Mouse (Mus musculus) hindlimb bud, embryonic 11.5 days (tissue): Measurements from ENCODE around the gene Caskin2.

ENCODE experiments used
- DNase-seq: peaks from one replicate; pipeline ENCODE4 v3.0.0-alpha.2; 2012; ENCODE audit warnings: low read depth, low spot score; ENCODE audit errors: extremely low spot score

Gene Caskin2

DNA sequence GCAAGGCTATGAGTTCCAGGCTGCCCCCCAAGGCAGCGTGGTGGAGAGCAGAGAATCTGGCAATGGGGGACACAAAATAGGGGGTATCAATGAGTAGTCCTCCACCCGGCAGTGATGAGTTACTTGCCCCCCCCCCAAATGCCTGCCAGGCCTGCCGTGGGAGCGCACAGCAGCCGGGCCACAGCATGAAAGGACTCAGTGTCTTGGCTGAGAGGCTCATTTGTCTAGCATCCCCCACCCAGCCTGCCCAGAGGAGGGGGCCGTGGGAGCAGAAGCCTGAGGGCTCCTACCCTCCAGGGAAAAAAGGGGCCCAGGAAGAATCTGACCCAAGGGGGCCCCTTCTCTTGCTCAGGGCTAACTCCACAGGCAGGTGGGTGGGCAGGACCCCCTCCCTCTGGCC lies 6.1 kb downstream of the Caskin2 start:
- DNase-seq: no peak

DNA sequence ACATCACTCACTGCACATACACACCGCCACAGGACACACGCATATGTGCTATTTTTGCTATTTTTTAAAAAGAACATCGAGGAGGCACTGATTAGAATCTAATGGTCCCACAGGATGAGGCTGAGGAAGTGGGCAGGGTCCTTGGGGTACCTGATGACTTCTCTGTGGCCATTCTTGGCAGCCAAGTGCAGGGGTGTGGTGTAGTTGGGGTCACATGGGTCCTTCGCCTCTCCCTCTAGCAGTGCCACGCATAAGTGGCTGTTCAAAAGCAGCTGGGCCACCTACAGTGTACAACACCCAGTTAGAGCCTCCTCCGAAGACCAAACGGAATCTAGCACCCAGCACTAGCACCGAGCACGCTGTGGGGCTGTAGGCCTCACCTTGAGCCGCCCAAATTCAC lies 7.3 kb downstream of the Caskin2 start:
- DNase-seq: no peak

DNA sequence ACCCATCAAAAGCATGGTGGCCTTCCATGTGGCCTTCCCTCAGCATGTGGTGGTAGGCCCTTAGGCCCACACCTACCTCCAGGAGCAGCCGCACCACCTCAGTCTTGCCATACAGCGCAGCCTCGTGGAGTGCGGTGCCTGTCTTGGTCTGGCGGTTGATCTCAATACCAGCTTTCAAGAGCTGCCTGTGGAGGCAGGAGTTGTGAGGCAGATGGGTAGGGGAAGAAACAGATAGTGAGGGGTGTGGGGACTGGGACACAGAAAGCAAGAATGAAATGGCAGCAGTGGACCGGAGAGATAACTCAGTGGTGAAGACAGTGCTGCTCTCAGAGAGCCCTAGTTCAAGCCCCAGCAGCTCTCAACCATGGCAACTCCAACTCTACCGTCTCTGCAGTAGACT lies 8.4 kb downstream of the Caskin2 start:
- DNase-seq: no peak

DNA sequence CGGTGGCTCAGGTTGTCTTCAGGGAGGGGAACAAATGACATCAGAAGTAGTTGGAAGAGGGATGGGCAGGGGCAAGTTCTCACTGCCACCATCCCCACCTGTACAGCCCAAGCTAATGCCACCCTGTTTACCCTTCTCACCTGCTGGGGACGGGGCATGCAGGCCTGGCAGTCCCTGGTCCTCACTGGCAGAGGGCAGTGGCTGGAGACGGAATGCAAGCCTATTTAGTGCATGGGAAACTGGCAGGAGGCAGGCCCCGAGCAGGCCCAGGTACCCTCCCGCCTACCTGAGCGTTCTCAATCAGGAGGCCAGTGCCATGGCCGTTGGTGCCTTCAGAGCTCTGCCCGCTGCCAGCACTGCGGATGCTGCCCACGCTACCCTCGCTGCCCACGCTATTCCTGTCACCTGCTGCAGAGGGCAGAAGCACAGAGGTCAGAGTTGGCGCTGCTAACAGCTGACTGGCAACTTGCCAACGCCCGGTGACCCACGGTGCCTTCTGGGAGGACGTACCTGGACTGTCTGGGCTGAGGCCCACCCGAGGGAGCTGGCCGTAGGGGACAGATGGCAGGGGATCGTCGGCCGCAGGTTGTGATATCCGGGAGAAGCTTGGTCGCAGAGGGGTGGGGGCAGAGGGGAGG lies 10.2 kb downstream of the Caskin2 start:
- no peak for DNase-seq

DNA sequence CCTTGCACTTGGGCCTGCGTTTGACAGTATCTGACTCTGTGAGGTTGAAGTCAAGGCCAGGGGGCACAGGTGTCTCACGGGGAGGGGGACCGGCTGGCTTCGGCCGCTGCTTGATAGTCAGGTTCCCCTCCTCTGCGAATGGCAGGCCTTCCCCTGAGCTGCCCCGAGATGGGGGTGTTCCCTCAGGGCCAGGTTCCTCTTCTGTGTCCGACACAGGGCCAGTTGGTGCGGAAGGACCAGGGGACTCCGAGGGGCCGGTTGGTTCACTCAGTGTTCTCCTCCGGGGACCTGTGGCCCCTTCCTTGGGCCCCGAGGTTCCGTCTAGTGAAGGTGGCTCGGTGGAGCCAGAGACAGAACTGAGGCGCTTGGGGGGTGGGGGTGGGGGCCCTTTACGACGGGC lies 12.5 kb downstream of the Caskin2 start:
- DNase-seq: no peak

DNA sequence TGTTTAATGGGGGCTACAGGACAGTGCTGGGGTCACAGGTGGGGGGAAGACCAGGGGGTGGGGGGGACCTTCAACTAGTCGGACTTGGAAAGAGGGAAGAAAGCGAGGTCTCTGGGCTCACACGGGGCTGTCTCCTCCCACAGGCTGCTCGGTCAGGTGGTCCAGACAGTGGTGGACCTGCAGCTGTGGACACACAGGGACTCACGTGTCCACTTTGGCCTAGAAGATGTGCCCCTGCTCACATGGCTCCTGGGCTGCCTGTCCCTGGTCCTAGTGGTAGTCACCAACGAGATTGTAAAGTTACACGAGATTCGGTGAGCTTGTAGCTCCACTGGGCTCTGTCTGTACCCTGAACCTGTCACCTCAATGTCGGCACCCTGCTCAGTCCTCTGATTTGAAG lies 15.8 kb downstream of the Caskin2 start:
- DNase-seq: no peak

DNA sequence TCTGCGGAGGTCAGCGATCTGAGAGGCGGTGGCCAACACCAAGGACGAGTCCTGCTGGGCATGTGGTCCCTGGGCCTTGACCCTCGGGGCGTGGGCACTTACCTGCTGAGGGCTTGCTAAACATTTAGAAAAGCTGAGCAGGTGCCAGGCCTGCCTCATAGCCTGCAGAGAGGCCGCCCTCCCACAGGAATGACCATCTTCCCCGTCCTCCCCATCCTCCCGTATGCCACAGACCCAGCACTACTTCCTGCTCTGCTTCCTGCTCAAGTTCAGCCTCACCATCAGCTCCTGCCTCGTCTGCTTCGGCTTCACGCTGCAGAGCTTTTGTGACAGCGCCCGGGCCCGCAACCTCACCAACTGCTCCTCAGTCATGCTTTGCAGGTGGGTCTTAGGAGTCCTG lies 16.5 kb downstream of the Caskin2 start:
- DNase-seq: no peak

DNA sequence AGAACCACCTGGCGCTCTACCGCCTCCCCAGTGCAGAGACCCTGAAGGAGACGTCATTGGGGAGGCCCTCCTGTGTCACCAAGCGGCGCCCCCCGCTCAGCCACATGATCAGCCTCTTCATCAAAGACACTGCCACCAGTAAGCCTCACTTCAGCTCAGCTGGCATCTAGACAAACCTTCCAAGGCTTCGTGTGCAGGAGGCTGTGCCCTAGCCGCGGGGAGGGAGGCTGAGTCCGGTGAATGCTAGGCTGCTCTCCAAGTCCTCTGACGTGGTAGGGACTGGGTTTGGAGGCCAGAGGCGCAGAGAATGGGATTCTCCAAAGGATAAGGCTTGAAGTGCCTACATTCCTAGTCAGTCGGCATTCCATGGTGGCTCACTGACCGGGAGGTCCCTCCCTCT lies 21.1 kb downstream of the Caskin2 start:
- DNase-seq: no peak

DNA sequence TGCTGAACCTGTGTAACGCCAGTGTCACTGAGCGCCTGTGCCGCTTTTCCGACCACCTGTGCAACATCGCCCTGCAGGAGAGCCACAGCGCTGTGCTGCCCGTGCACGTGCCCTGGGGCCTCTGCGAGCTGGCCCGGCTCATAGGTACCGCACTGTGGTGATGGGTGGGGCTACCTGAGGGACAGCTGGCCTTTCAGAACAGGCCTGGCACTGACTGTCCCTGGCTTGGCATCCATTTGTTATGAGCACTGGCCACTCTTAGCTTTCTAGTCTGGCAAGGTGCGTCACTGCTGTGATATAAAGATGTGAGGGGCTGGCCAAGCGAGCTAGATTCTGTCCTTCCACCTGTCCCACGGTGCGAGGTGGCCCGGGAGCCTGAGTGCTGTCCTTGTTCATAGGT lies 21.5 kb downstream of the Caskin2 start:
- DNase-seq: no peak

DNA sequence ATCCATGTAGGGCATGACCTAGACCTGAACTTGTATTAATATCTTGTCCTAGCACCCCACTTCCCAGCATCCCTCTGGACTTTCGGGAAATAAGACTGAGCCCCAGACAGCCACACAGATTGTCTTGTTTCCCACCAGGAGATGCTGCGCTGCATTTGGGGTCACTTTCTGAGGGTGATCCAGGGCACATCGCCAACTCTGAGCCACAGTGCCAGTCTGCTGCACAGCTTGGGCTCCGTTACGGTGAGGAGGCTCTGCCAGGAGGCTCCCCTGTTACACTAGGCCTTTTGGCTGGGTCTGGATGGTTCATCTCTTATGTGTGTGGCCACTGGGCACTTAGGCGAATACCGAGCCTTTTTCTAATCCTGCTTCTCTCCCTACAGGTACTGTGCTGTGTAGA lies 23.7 kb downstream of the Caskin2 start:
- DNase-seq: no peak

DNA sequence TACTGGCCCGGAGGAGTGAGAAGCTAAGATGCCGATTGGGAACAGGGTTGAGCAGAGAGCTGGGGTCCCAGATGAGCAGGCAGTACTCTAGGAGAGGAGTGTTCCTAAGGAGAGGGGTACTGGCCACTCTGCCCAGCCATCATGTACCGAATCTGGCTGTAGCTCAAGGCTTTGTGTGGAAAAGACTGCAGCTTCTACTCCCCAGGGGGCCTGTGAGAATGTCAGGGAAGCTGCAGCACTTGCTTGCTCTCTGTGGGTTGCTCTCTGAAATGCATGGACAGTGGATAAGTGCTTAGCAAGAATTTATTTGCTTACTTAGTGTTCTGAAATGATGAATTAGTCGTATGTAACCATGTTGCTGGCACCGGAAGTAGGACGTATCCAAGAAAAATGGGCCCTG lies 27.0 kb downstream of the Caskin2 start:
- no peak for DNase-seq

DNA sequence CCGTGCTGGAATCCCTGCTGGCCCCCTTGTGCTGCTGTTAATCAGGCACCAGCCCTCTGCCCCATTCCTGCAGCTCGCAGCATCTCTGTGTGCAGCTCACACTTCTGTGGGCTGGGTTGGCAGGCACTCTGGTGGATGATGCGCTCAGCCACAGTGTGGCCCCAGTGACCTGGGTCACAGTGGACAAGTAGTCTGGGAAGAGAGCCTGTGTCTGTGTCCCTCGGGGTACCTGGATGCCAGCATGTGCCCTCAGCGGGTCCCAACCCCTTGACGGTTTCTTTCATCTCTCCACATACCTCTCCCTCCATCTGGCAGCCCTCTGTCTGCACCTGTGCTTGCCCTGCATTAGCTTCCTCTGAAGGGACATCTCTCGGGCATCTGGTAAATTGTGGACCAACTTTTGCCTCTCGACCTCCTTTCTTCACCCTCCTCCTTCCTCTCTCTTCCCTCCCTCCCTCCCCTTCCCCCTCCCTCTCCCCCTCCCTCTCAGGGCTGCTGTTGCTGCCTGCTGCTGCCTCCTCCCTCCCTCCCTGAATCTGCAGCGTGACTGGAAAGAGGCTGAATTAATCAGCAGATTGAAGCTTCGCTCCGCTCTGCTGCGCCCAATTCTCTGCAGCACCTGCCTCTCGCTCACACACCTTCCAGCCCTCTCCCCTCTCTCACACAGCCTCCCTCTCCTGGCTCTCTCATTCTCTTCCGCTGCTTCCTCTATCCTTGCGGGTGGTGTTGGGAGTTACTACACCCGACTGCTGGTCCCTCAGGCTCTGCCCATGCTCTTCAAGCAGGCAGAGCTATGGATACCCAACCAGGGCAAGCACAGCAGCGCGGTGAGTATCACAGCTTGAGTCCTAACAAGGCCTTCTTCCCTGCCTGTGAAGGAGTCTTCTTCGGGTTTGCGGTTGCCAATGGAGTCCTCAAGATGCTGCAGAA lies 33.0 kb downstream of the Caskin2 start:
- DNase-seq: no peak

DNA sequence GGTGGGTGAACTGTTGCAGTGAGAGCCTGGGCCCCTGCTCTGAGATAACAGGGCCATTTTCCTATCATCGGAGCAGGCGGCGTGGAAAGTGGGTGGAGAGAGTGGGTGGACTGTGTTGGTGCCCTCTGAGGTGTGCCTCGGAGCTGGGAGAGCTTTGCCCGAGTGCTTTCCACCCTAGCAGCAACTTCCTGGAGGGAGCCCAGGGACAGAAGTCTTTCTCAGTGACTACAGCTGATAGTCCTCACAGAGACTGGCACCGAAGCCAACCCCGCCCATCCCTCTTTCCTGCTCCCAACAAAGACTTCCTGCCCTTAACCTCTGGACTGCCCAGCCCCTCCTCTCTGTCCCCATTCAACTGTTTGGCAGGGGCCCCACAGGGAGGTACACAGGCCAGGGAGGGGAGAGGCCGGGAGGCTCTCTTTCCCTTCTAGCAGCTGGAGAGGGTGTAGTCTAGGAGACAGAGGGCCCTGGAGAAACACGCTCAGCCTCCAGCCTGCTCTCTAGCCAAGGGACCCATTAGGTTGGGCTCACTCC lies 34.3 kb downstream of the Caskin2 start:
- no peak for DNase-seq

DNA sequence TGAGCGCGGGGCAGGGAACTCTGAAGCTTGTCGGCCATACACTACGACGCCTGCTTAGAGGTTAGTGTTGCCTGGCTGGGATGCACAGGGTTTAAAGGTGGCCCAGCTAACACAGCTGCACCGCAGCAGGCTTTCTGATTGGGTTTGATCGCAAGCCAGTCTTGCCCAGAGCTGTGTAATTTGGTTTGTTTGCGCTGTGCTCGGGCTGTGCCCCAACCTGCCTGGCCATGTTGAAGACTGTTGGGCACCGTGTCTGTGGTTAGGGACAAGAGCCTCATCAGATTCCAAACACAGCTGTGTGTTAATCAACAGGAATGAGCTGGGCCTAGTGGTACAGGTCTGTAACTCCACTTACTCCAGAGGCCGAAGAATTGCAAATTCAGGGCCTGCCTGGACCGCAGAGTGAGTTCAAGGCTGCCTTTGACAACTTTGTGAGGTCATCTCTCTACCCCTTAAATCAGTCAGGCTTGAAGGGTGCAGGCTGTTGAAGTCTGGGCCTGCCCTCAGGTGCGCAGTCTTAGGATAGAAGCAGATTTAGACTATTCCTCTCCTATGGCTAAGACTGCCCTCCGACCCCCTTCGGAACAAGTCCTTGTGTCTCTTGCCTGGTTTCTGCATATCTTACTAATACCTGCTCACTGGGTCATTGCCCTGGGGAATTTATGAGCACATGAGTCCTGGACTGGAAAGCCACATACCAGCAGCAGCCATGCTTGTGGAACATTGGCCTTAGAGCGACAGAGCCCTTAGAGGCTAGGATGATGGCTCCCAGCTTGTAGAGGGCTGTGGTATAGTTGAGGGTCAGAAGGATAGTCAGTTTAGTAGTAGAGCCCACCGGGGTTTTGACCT lies 35.7 kb downstream of the Caskin2 start:
- no peak for DNase-seq

DNA sequence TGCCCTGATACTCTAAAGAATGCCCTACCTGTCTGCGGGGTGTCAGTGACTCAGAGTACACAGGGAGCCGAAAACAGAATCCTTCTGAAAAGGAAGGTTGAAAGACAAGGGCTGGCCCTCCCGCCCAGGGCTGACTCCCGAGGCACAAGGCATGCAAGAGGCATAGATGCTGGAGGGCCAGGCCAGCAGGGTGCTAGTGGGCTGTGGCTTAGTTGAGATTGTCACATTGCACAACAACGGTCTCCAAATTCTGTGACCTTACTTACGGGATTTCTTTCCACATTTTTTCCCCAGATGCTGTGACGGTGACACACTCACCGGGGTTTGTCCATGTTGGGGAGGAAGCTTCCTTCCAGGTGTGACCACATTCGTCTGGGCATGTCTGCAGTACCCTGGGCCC lies 36.5 kb downstream of the Caskin2 start:
- DNase-seq: no peak

DNA sequence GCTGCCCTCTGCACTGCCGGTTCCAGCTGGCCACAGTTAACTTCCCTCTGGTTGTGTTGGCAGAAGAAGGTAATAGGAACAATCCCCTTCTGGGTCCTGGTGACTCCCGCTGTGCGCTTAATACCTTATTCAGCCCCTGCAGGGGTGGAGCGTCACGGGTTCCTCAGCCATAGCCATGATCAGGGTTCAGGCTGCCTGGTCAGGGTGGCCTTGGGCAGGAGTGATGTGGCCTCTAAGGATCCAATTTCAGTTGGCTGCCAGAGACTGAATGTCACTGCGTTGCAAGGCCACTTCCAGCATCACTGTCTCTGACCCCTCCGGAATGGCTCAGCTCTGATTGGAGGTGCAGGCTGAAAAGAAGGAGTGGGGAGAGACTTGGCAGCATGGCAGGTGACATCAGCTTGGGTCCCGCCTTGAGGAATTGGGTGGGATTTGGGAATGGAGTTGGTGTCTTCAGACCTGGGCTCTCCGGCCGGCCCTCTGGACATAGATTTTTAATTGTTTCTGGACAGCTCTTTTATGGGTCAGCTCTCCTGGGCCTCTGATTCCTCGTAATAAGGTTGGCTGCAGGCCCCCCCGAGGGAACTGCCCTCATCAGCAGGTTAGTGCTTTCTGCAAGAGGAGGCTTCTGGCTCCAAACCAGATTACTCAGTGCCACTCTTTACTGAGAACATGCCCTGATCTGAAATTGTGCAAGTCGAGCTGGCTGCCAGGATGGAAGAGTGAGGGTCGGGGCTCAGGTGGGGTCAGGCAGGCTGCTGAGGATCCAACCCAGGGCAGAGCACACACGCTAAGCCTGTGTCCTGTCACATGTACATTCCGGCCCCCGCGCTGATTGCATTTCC lies 37.4 kb downstream of the Caskin2 start:
- no peak for DNase-seq

DNA sequence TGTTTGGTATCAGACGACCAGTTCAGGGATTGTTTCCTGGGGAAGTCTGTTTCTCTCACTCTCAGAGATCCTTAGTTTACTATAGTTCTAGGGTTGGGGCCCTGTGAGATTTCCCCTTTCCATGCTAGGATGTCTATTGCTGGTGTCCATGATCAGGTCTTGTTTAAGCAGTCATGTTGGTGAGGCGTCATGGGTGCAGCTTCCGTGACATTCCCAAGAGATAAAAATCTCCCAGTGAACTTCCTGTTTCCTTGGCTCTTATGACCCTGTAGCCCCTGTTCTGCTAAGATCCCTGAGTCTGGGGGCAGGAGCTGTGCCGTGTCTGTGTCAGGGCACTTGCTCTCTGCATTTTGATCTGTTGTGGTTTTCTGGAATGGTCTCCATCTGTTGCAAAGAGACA lies 38.8 kb downstream of the Caskin2 start:
- DNase-seq: no peak

DNA sequence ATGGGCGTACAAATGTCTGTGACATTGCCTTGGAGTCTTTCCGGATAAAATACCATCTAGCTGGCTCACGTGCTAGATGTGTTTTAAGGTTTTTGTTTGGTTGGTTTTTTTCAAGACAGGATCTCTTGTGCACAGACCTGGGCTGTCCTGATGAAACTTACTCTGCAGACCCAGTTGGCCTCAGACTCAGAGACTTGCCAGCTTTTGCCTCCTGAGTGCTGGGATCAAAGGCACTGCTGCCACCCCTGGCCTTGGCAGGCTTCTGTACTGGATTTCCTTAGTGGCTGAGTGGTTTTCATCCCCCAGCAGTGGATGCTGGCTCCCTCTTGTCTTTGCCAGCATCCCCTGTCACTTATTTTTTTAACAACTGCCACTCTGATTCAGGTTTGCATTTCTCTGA lies 44.5 kb downstream of the Caskin2 start:
- no peak for DNase-seq

DNA sequence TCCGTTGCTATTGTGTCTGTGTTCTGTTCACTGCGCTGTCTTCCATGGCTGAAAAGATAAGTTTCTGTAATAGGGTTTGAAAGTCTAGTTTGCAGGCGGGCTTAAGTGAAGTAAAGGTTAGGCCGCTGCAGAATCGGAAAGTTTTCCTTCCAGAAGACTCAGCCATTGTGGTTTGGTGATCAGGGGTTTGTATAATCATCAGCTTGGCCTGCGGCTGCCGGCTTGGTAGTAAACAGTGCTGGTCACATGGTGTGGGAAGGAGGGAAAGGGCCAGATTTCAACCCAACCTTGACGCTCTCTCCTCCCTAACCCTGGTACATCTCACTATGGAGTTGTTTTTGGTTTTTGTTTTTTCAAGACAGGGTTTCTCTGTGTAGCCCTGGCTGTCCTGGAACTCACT lies 46.5 kb downstream of the Caskin2 start:
- no peak for DNase-seq

DNA sequence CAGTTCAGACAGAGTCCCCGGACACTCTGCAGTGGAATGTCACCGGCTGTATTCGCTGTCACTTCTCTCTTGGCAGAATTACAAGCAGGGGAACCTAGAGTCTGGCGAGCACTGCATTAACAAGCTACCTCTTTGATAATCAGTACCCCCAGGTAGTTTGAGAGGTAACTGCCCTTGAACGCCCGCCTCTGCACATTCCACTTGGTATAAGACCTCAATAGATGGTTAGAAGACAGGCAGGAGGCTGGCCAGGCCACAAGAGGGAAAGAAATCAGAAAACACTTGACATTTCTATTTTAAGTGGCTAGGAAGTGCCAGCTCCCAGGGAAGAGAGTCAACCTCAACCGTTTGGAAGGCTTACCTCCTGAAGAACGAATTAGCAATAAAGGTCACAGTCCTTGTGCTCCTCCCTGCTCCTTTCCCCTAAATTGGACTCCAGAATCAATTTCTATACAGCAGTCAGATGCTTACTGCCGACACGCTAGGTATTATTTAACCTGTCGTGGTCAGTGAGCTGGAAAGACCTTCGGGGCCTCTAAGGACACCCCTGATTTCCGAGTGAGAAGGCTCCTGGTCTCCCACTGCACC lies 47.0 kb downstream of the Caskin2 start:
- no peak for DNase-seq
